Mouse (Mus musculus) liver, embryonic 11.5 days (tissue): ENCODE measurements at regions not wholly inside any gene's neighbourhood (a gene's known extent, or its start where the extent isn't known, plus 50 kb on each side); places are given as distances from the start of the nearest gene placed in this dataset.

Source experiments
- ATAC-seq: fragments of 200-750 bp; cut with Nextera tagmentation; replicated peaks from 2 replicates; pipeline ENCODE4 v1.8.0; 2017; ENCODE audit warnings: moderate number of reproducible peaks, mild to moderate bottlenecking, moderate TSS enrichment, moderate library complexity; ENCODE audit not compliant: low FRiP score
- DNase-seq: peaks from one replicate; pipeline ENCODE4 v3.0.0-alpha.2; 2017; ENCODE audit warnings: low spot score
- H3K27ac ChIP-seq: fragments of 300-500 bp; sonication (generic); 2 replicates; pipeline ENCODE4 v1.5.1; 2014; ENCODE audit warnings: mild to moderate bottlenecking, low read depth, low read length, control low read depth
- H3K27me3 ChIP-seq: fragments of 300-500 bp; sonication (generic); replicated peaks from 2 replicates; pipeline ENCODE4 v1.6.1; 2014; ENCODE audit warnings: low read length, mixed read lengths; ENCODE audit not compliant: control insufficient read depth, insufficient read depth
- H3K36me3 ChIP-seq: fragments of 300-500 bp; sonication (generic); 2 replicates; pipeline ENCODE4 v1.6.1; 2014; ENCODE audit warnings: mild to moderate bottlenecking, low read length, moderate library complexity, mixed read lengths; ENCODE audit not compliant: control insufficient read depth, insufficient read depth
- H3K4me1 ChIP-seq: fragments of 300-500 bp; sonication (generic); replicated peaks from 2 replicates; pipeline ENCODE4 v1.6.1; 2014; ENCODE audit warnings: low read length, mixed read lengths; ENCODE audit not compliant: control insufficient read depth, insufficient read depth
- H3K4me2 ChIP-seq: fragments of 300-500 bp; sonication (generic); 2 replicates; pipeline ENCODE4 v1.6.1; 2014; ENCODE audit warnings: mild to moderate bottlenecking, control low read depth, moderate library complexity
- H3K4me3 ChIP-seq: fragments of 300-500 bp; sonication (generic); 2 replicates; pipeline ENCODE4 v1.5.1; 2014; ENCODE audit warnings: low read depth, low read length, control low read depth
- H3K9ac ChIP-seq: fragments of 300-500 bp; sonication (generic); 2 replicates; pipeline ENCODE4 v1.6.1; 2014; ENCODE audit warnings: low read depth, low read length, control low read depth
- H3K9me3 ChIP-seq: fragments of 300-500 bp; sonication (generic); 2 replicates; pipeline ENCODE4 v1.6.1; 2016; ENCODE audit warnings: low read length, inconsistent platforms, mixed read lengths; ENCODE audit not compliant: control insufficient read depth
- WGBS: fragments of 180-500 bp; shearing (Covaris S2); extraction: QIAGEN DNeasy Blood & Tissue Kit; methylation state at CpG from one replicate; pipeline ENCODE4 v1.1.7; 2014; 5-methylcytosine and 5-hydroxymethylcytosine counted together

GRCm38 (mm10) chr13:99754251-99754652 is 146.6 kb downstream of the Cartpt start:
- ATAC-seq (peak; percentile 100), DNase-seq (peak; percentile 54)
- H3K36me3 ChIP-seq: no peaks in the 10 kb centered on the region
- no peaks in the 10 kb centered on the region for H3K9me3 ChIP-seq
- no peak overlapping the region for H3K4me2 ChIP-seq
- 24% methylated on average over 5 of the region's 5 CpGs for WGBS
- peaks cover 11% of the 10 kb centered on the region for H3K4me1 ChIP-seq
- H3K9ac ChIP-seq: peak overlapping the region; percentile 18; the same call in 1 of the 2 replicates
- no peak overlapping the region for H3K4me3 ChIP-seq
- H3K27me3 ChIP-seq: no peaks in the 10 kb centered on the region
- H3K27ac ChIP-seq: no peak overlapping the region

GRCm38 (mm10) chr13:99753526-99753925 is 147.4 kb downstream of the Cartpt start:
- Histone ChIP-seq H3K4me2 (no peak overlapping the region), H3K36me3 (no peaks in the 10 kb centered on the region), H3K4me3 (no peak overlapping the region), H3K27me3 (no peaks in the 10 kb centered on the region), H3K4me1 (peaks cover 11% of the 10 kb centered on the region), H3K27ac (no peak overlapping the region), H3K9me3 (no peaks in the 10 kb centered on the region), H3K9ac (no peak overlapping the region)
- ATAC-seq (no peak), DNase-seq (no peak)
- WGBS: 90% methylated on average over 3 of the region's 3 CpGs

- WGBS: 89% methylated on average over 8 of the region's 8 CpGs
- no peak overlapping the region for H3K4me2 ChIP-seq
- peak; percentile 16 for DNase-seq
- no peak overlapping the region for H3K4me3 ChIP-seq
- H3K27me3 ChIP-seq: no peaks in the 10 kb centered on the region
- no peak for ATAC-seq
- H3K4me1 ChIP-seq: peaks cover 15% of the 10 kb centered on the region
- no peak overlapping the region for H3K9ac ChIP-seq
- H3K36me3 ChIP-seq: no peaks in the 10 kb centered on the region
- H3K9me3 ChIP-seq: no peaks in the 10 kb centered on the region
- no peak overlapping the region for H3K27ac ChIP-seq
Observed at GRCm38 (mm10) chr13:99750729-99751128, 150.2 kb downstream of the Cartpt start.

GRCm38 (mm10) chr13:99749342-99749741 is 151.5 kb downstream of the Cartpt start:
- peak; percentile 26 for DNase-seq
- H3K4me1 ChIP-seq: peaks cover 10% of the 10 kb centered on the region
- no peaks in the 10 kb centered on the region for H3K36me3 ChIP-seq
- H3K27ac ChIP-seq: no peak overlapping the region
- H3K27me3 ChIP-seq: no peaks in the 10 kb centered on the region
- no peak overlapping the region for H3K4me3 ChIP-seq
- no peak overlapping the region for H3K9ac ChIP-seq
- H3K4me2 ChIP-seq: no peak overlapping the region
- WGBS: 87% methylated on average over 6 of the region's 6 CpGs
- H3K9me3 ChIP-seq: no peaks in the 10 kb centered on the region
- ATAC-seq: no peak

- peak; percentile 29 for DNase-seq
- H3K9ac ChIP-seq: no peak overlapping the region
- H3K27me3 ChIP-seq: no peaks in the 10 kb centered on the region
- no peak overlapping the region for H3K4me3 ChIP-seq
- H3K9me3 ChIP-seq: no peaks in the 10 kb centered on the region
- no peak overlapping the region for H3K27ac ChIP-seq
- H3K4me2 ChIP-seq: no peak overlapping the region
- H3K36me3 ChIP-seq: no peaks in the 10 kb centered on the region
- 50% methylated on average over 9 of the region's 9 CpGs for WGBS
- peak; percentile 72 for ATAC-seq
- H3K4me1 ChIP-seq: peaks cover 4% of the 10 kb centered on the region
Observed at GRCm38 (mm10) chr13:99748128-99748527, 152.8 kb downstream of the Cartpt start.

GRCm38 (mm10) chr13:99745526-99745925 is 155.4 kb downstream of the Cartpt start:
- Histone ChIP-seq H3K4me3 (no peak overlapping the region), H3K36me3 (no peaks in the 10 kb centered on the region), H3K27ac (no peak overlapping the region), H3K4me1 (peaks cover 4% of the 10 kb centered on the region), H3K4me2 (no peak overlapping the region), H3K27me3 (no peaks in the 10 kb centered on the region), H3K9me3 (no peaks in the 10 kb centered on the region), H3K9ac (no peak overlapping the region)
- 50% methylated on average over 6 of the region's 6 CpGs for WGBS
- DNase-seq (no peak), ATAC-seq (no peak)

- Histone ChIP-seq H3K27me3 (no peaks in the 10 kb centered on the region), H3K36me3 (no peaks in the 10 kb centered on the region), H3K4me3 (no peak overlapping the region), H3K4me2 (no peak overlapping the region), H3K4me1 (peaks cover 4% of the 10 kb centered on the region), H3K27ac (no peak overlapping the region), H3K9ac (no peak overlapping the region), H3K9me3 (no peaks in the 10 kb centered on the region)
- no peak for DNase-seq
- no peak for ATAC-seq
- 82% methylated on average over 7 of the region's 7 CpGs for WGBS
Observed at GRCm38 (mm10) chr13:99744790-99745120, 156.1 kb downstream of the Cartpt start.

GRCm38 (mm10) chr13:99743952-99744789 is 156.7 kb downstream of the Cartpt start:
- no peak overlapping the region for H3K9ac ChIP-seq
- H3K4me2 ChIP-seq: no peak overlapping the region
- no peaks in the 10 kb centered on the region for H3K36me3 ChIP-seq
- no peaks in the 10 kb centered on the region for H3K9me3 ChIP-seq
- H3K4me3 ChIP-seq: no peak overlapping the region
- no peak for DNase-seq
- peaks cover 4% of the 10 kb centered on the region for H3K4me1 ChIP-seq
- H3K27ac ChIP-seq: no peak overlapping the region
- ATAC-seq: no peak
- 63% methylated on average over 8 of the region's 8 CpGs for WGBS
- no peaks in the 10 kb centered on the region for H3K27me3 ChIP-seq

GRCm38 (mm10) chr13:99742507-99742906 is 158.4 kb downstream of the Cartpt start:
- Histone ChIP-seq H3K36me3 (no peaks in the 10 kb centered on the region), H3K4me2 (no peak overlapping the region), H3K27me3 (no peaks in the 10 kb centered on the region), H3K4me3 (no peak overlapping the region), H3K9ac (no peak overlapping the region), H3K9me3 (no peaks in the 10 kb centered on the region), H3K27ac (no peak overlapping the region), H3K4me1 (no peaks in the 10 kb centered on the region)
- WGBS: 84% methylated on average over 2 of the region's 2 CpGs
- no peak for ATAC-seq
- no peak for DNase-seq
